Mouse (Mus musculus): ENCODE measurements at regions not wholly inside any gene's neighbourhood (a gene's known extent, or its start where the extent isn't known, plus 50 kb on each side); places are given as distances from the start of the nearest gene placed in this dataset.

DNA sequence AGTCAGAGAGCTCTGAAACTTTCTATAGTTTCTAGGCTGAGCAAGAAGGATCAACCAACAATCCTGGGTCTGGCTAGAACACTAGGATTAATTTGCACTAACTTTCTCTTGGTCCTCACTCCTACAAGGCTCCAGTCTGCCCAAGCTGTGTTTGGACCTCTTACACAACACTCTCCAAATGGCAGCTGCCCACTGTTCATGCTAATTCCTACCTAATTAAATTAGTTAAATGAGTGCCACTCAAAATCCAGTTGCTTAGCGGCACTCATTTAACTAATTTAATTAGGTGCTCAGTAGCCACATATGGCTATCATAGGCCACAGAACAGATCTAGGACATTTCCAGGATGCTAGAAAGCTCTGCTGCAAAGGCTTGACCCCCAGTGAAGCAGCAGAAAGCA is 59.9 kb upstream of the Slc25a36 start:
- no peaks in the 10 kb centered on the region for H3K9me3 ChIP-seq (replicated peaks; ENCODE audit: control insufficient read depth, low read length)
- H3K4me3 ChIP-seq (ENCODE audit: low read depth, low read length): no peak overlapping the region
- no peaks in the 10 kb centered on the region for H3K36me3 ChIP-seq (ENCODE audit: control insufficient read depth, insufficient read depth, low read length)
- H3K4me2 ChIP-seq (ENCODE audit: low read length): no peak overlapping the region
- no peaks in the 10 kb centered on the region for H3K4me1 ChIP-seq (ENCODE audit: control insufficient read depth, insufficient read depth, low read length)
- peak; percentile 44 for DNase-seq (ENCODE audit: low spot score)
- no peak overlapping the region for H3K9ac ChIP-seq (ENCODE audit: low read length)
- H3K27me3 ChIP-seq (replicated peaks; ENCODE audit: control insufficient read depth, insufficient read depth, low read length): no peaks in the 10 kb centered on the region
- no peak for ATAC-seq
- H3K27ac ChIP-seq (ENCODE audit: low read depth, low read length): no peak overlapping the region
- whole genome bisulfite sequencing: 24% methylated on average over 1 of the region's 1 CpGs

DNA sequence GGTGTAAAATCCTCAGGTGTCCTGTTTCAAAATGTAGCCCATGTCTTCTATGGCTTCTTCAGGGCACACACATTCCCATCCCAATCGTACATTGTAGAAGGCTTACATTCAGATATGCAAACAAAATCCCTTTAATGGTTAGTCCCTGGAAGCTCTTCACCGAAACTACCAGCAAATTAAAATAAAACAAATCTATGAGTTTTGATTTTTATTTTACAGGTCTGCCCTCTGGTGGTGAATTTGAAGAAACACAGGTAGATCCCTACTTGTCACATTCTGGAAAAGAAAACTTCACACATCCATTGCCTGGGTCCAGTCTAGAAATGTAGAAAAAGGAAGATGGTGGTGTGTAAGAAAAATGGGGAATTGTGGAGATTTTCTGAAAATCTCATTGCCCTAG is 51.5 kb upstream of the Slc25a36 start:
- Histone ChIP-seq H3K4me1 (ENCODE audit: control insufficient read depth, insufficient read depth, low read length) (no peaks in the 10 kb centered on the region), H3K4me2 (ENCODE audit: low read length) (no peak overlapping the region), H3K9ac (ENCODE audit: low read length) (no peak overlapping the region), H3K36me3 (ENCODE audit: control insufficient read depth, insufficient read depth, low read length) (no peaks in the 10 kb centered on the region), H3K27ac (ENCODE audit: low read depth, low read length) (no peak overlapping the region), H3K9me3 (replicated peaks; ENCODE audit: control insufficient read depth, low read length) (no peaks in the 10 kb centered on the region), H3K27me3 (replicated peaks; ENCODE audit: control insufficient read depth, insufficient read depth, low read length) (no peaks in the 10 kb centered on the region), H3K4me3 (ENCODE audit: low read depth, low read length) (no peak overlapping the region)
- DNase-seq (ENCODE audit: low spot score) (peak; percentile 64), ATAC-seq (no peak)
- WGBS: 43% methylated on average over 2 of the region's 2 CpGs

Data from forebrain, embryonic 14.5 days (tissue).